Mouse (Mus musculus) activated CD4-positive, CD25-positive, alpha-beta regulatory T cell, adult 4 months (primary cell): ENCODE results near the gene Gm21973. TPM values are rescaled to one million over a fixed set of nuclear protein-coding genes. Genes with fewer than 3 reads are reported as not detected.

Experiments used
- ATAC-seq: one replicate; pipeline ENCODE4 v1.8.0; 2017
- polyA plus RNA-seq, 2 experiments: library from polyadenylated mRNA; unstranded; fragments of 100-300 nt; shearing (Covaris generic); gene quantifications; one replicate each; pipeline ENCODE4 v1.2.1; 2017

Gene Gm21973
- not detected for polyA plus RNA-seq

- no peak for ATAC-seq
Observed at GRCm38 (mm10) chr15:10325080-10325479, at the start of gene Gm21973. Gene Gm21973, plus strand, starts transcription at chr15:10325380.

- ATAC-seq: no peak
Observed at GRCm38 (mm10) chr15:10276386-10276785, 48.8 kb upstream of the Gm21973 start.

DNA sequence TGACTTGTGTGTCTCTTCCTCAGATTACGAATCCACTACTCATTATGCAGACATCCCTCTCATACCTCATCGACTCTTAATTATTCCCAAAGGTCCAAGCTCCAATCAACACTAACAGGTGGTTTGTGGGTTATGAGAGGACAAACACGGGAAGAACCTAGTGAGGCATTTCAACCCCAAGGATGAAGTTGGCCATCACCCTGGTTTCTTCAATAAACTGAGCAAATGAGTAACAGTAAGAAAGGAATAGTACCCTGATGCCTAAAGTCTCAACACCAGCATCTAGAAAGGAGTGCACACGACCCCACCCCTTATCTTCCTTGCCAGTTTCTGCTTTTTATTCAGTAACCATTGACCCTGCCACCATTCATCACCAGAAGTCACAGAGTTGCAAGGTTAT is 47.7 kb upstream of the Gm21973 start:
- ATAC-seq: no peak

DNA sequence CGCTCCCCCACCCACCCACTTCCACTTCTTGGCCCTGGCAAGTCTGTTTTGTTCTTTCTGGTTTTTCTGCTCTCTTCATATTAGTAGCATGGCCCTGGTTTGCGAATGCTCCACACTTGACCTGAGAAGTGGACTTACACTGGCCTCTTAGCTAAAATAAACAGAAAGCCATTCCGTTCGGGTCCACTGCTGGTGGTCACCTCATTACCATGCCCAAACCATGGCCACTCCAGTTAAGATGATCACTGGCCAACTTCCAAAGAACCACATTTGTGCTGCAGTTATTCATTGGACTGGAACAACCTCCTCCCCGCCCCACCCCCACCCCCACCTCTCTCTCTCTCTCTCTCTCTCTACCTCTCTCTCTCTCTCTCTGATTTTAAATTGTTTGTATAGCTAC is 43.6 kb upstream of the Gm21973 start:
- no peak for ATAC-seq

- ATAC-seq: no peak
Observed at GRCm38 (mm10) chr15:10283661-10284060, 41.5 kb upstream of the Gm21973 start.

GRCm38 (mm10) chr15:10296570-10296969 is 28.6 kb upstream of the Gm21973 start:
- no peak for ATAC-seq

DNA sequence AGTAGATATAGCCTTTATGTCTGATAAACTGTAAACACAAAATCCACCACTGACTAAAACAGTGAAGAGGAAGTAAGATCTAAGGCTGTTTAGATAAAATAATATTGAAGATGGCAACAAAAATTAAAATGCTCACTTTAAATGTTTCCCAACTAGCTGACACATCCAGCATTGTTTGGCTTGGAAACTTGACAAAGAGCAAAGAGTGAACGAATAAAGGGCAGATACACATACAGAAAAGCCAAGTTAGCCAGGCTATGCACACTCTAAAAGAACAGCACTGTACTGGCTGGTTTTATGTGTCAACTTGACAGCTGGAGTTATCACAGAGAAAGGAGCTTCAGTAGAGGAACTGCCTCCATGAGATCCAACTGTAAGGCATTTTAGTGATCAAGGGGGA is 27.1 kb upstream of the Gm21973 start:
- no peak for ATAC-seq

GRCm38 (mm10) chr15:10299467-10299866 is 25.7 kb upstream of the Gm21973 start:
- no peak for ATAC-seq

- ATAC-seq: no peak
Observed at GRCm38 (mm10) chr15:10306461-10306860, 18.7 kb upstream of the Gm21973 start.

GRCm38 (mm10) chr15:10311826-10312225 is 13.4 kb upstream of the Gm21973 start:
- no peak for ATAC-seq

GRCm38 (mm10) chr15:10313522-10314455 is 11.4 kb upstream of the Gm21973 start:
- ATAC-seq: peak; percentile 28

DNA sequence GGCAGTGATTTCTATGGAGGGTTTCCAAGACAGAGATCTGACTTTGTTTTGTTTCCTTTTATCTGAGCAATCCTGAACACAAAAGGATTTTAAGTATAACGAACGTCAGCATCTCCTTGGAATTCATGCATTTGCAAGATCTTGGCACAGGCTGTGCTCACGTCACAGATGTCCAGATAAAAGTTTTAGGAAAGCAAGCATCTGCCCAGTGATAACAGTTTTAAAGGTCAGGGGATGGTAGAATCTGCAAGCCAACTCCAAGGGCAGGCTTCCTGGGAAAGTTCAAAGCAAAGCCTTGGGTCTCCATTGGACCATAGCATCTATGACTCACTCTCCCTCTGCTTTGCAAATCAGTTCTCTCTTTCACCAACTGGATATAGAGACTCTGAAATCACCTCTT is 5.4 kb downstream of the Gm21973 start:
- ATAC-seq: no peak

- no peak for ATAC-seq
Observed at GRCm38 (mm10) chr15:10332566-10332965, 7.4 kb downstream of the Gm21973 start.

DNA sequence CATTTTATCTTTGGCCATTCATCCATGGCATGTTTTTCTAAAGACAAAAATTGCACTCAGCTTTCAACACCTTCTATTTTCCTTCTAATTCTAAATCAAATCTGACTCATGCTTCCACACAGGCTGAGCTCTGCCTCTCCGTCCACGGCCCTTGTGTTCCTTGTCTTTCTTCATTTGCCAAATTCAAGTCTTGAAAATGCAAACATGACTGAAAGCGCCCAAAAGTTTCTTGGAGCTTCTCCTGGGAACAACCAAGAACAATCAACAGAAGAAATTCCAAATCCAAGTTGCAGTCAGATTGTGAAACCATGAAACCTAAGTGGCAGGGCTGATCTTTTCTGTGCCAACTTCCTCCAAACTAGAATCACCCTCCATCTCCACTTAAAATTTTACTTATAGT is 13.4 kb downstream of the Gm21973 start:
- no peak for ATAC-seq

DNA sequence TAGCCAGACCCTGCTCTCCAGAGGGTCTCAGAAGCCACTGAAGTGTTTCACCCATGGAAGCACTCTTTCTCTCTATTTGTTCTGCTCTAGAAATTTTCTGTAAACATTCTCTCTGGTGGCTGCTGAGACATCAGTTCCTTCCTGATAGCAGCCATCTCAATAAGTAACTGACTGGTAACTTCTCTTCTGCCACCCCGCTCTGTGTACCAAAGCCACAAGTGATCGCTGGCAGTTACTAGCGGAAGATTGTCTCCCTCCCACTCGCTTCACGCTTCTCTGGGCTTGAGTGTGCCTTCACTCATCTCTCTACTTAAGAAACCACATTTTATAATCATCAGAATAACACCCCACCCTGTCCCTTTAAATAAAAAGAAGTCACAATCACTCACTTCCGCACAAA is 21.9 kb downstream of the Gm21973 start:
- ATAC-seq: no peak

- ATAC-seq: no peak
Observed at GRCm38 (mm10) chr15:10358039-10358948, 33.1 kb downstream of the Gm21973 start, which contains the start of gene Agxt2. Gene Agxt2, plus strand, starts transcription at chr15:10358532.

DNA sequence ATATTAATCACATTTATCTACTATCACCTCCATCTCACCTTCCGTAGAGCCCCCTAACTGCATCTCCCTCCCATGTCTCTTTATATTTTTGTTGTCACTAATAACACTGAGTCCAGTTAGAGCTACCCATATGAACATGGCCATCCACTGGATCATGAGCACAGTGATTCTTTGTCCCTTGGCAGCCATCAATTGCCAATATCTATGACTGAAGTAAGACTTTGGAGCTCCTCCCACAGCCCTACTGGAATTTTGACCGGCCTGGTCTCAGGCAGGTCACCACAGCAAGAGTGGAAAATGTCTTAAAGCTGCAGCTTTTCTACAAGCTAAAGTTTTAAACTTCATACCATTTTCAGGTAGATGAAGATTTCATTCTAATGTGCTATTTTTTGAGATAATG is 41.2 kb downstream of the Gm21973 start:
- ATAC-seq: no peak

- ATAC-seq: no peak
Observed at GRCm38 (mm10) chr15:10375404-10375803, 50.2 kb downstream of the Gm21973 start.

DNA sequence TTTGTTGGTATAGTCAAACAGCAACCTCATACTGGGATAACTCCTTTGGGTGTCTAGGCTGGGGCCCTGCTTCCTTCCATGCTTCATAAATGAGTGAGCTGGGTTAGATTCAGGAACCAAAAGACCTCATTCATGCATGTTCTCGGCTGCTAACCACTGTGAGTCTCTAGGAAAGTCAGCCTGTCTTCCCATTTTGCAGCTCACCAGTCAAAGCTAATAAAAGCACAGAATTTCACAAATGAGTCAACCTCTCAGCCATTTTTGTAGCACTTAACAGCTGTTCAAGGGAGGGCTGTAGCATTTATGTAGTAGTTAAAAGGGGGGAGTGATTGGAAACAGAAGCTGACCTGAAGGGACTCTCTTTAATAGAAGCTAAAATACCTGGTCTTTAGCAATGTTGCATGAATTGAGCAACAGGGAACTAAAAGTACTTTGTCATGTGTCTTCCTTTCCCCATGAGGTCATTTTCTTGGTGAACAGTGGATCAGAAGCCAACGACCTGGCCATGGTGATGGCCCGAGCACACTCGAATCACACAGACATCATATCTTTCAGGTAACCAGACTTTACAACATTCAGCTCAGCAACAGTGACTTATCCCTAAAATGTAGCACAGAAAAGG is 53.3 kb downstream of the Gm21973 start:
- ATAC-seq: no peak

DNA sequence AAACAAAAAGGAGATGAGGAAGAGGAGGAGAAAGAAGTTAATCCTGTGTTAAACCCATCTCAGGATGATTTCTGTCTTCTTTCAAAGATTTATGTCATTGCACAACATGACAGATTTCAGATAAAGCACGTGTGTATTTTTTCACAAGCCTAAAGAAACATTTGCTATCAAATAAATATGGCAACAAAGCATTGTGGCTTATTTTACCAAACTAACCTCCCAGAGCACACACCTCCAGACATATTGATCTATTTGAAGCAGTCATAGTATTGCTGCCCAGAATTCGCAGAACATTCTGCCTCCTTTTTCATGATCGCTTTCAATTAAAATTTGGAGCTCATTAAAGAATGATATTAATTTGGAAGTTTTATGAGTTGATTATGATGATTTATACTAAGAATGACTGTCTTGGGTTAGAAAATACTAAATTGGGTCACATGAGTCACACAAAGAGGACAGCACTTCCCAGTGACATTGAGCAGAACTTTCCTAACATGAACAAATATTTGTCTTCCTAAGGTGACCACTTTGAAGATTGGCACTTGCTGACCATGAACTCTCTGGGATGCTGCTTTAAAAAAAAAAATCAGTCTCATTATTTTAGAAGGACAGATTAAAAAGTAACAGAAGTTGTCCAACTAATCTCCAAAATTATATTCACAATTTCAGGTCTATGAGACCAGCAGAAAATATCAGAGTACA is 54.7 kb downstream of the Gm21973 start:
- no peak for ATAC-seq

GRCm38 (mm10) chr15:10387263-10387662 is 62.1 kb downstream of the Gm21973 start:
- no peak for ATAC-seq

GRCm38 (mm10) chr15:10399795-10400194 is 74.6 kb downstream of the Gm21973 start:
- no peak for ATAC-seq
